Mouse (Mus musculus): ENCODE results near the gene Ate1. TPM values are rescaled to one million over a fixed set of nuclear protein-coding genes. Genes with fewer than 3 reads are reported as not detected.

The Ate1 gene
- polyA plus RNA-seq, 1 experiment = not detected

DNA sequence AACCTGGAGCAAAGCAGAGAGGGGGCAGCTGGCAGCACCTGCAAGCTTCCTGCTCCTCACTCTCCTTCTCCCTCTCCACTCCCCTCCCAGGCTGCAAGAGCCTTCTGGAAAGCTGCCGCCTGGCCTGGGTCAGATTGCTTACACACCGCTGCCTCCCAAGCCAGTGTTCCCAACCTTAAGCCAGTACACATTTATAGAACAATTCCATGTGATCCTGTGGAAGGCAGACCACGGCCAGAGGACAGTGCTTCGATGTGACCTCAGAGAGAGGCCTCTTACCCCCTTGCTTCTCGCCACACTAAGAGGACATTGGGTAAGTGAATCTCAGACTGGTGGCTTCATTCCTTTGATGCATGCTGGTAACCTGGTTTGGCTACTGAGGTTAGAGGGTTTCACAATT is 32.6 kb upstream of the Ate1 start:
- Histone ChIP-seq H3K4me3 (ENCODE audit: insufficient read depth, low read depth, low read length) (no peak overlapping the region), H3K4me1 (ENCODE audit: control insufficient read depth, insufficient read depth, low read length) (peaks cover 3% of the 10 kb centered on the region; the same call in 1 of the 2 replicates), H3K27ac (ENCODE audit: insufficient read depth, low read depth, low read length) (no peak overlapping the region)
- TF ChIP-seq CTCF (IDR thresholded peaks at IDR 0.05; ENCODE audit: insufficient read depth, low read depth, low read length) (no peak), POLR2A (IDR thresholded peaks at IDR 0.05; ENCODE audit: insufficient read depth, low read depth, low read length) (no peak)
- 61% methylated on average over 5 of the region's 5 CpGs for WGBS

GRCm38 (mm10) chr7:130547635-130548175 is 27.5 kb upstream of the Ate1 start:
- TF ChIP-seq CTCF (IDR thresholded peaks at IDR 0.05; ENCODE audit: insufficient read depth, low read depth, low read length) = no peak
- no peak for TF ChIP-seq POLR2A (IDR thresholded peaks at IDR 0.05; ENCODE audit: insufficient read depth, low read depth, low read length)
- peaks cover 4% of the 10 kb centered on the region; the same call in 1 of the 2 replicates for H3K4me1 ChIP-seq (ENCODE audit: control insufficient read depth, insufficient read depth, low read length)
- H3K4me3 ChIP-seq (ENCODE audit: insufficient read depth, low read depth, low read length) = no peak overlapping the region
- no peak overlapping the region for H3K27ac ChIP-seq (ENCODE audit: insufficient read depth, low read depth, low read length)
- WGBS = 86% methylated on average over 12 of the region's 12 CpGs

- under 1% methylated on average over 84 of the region's 84 CpGs for WGBS
- Histone ChIP-seq H3K4me3 (ENCODE audit: insufficient read depth, low read depth, low read length) (peak overlapping the region; percentile 94), H3K4me1 (ENCODE audit: control insufficient read depth, insufficient read depth, low read length) (peaks cover 3% of the 10 kb centered on the region; the same call in 1 of the 2 replicates), H3K27ac (ENCODE audit: insufficient read depth, low read depth, low read length) (peak overlapping the region; percentile 85)
- TF ChIP-seq POLR2A (IDR thresholded peaks at IDR 0.05; ENCODE audit: insufficient read depth, low read depth, low read length) (no peak; the same call in none of the 2 replicates), CTCF (IDR thresholded peaks at IDR 0.05; ENCODE audit: insufficient read depth, low read depth, low read length) (peak; percentile 67)
Measured at GRCm38 (mm10) chr7:130546791-130547484, 26.8 kb upstream of the Ate1 start.

DNA sequence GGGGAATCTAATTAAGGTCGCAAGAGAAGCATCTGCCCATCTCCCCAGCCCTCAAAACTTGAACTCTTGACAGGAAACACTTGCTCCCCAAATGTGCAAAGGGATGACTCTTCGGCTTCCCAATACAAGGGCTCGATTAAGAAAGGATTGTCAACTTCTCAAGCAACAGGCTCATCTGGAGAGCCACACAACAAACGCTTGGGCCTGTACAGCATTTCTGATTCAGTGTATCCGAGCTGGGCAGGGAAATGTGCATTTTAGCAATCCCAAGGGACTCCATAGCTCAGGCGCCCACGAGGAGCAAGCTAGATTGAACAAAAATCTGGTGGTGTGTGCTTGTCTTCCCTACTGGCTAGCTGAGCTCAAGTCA is 26.2 kb upstream of the Ate1 start:
- H3K4me1 ChIP-seq (ENCODE audit: control insufficient read depth, insufficient read depth, low read length) = peaks cover 3% of the 10 kb centered on the region; the same call in 1 of the 2 replicates
- peak overlapping the region; percentile 94 for H3K4me3 ChIP-seq (ENCODE audit: insufficient read depth, low read depth, low read length)
- peak overlapping the region; percentile 85 for H3K27ac ChIP-seq (ENCODE audit: insufficient read depth, low read depth, low read length)
- 2% methylated on average over 7 of the region's 7 CpGs for WGBS
- TF ChIP-seq CTCF (IDR thresholded peaks at IDR 0.05; ENCODE audit: insufficient read depth, low read depth, low read length) (no peak), POLR2A (IDR thresholded peaks at IDR 0.05; ENCODE audit: insufficient read depth, low read depth, low read length) (no peak)

GRCm38 (mm10) chr7:130545893-130546292 is 25.7 kb upstream of the Ate1 start:
- H3K27ac ChIP-seq (ENCODE audit: insufficient read depth, low read depth, low read length) = peak overlapping the region; percentile 85; the same call in 1 of the 2 replicates
- peaks cover 3% of the 10 kb centered on the region; the same call in 1 of the 2 replicates for H3K4me1 ChIP-seq (ENCODE audit: control insufficient read depth, insufficient read depth, low read length)
- WGBS = 29% methylated on average over 3 of the region's 3 CpGs
- TF ChIP-seq CTCF (IDR thresholded peaks at IDR 0.05; ENCODE audit: insufficient read depth, low read depth, low read length) = no peak
- TF ChIP-seq POLR2A (IDR thresholded peaks at IDR 0.05; ENCODE audit: insufficient read depth, low read depth, low read length) = no peak
- no peak overlapping the region for H3K4me3 ChIP-seq (ENCODE audit: insufficient read depth, low read depth, low read length)

DNA sequence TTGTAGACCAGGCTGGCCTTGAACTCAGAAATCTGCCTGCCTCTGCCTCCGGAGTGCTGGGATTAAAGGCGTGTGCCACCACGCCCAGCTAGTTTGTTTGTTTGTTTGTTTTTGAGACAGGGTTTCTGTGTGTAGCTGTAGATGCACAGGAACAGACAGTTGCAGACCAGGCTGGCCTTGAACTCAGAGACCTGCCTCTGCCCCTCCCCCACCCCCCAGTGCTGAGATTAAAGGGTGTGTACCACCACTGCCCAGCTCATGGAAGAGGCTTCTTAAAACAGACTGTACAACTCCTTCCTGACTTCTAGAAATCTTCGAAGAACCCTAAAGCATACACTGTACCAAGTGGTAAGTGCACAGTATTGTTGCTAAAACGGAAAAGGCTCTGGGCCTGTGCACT is 25.2 kb upstream of the Ate1 start:
- Histone ChIP-seq H3K27ac (ENCODE audit: insufficient read depth, low read depth, low read length) (no peak overlapping the region), H3K4me3 (ENCODE audit: insufficient read depth, low read depth, low read length) (no peak overlapping the region), H3K4me1 (ENCODE audit: control insufficient read depth, insufficient read depth, low read length) (peaks cover 3% of the 10 kb centered on the region; the same call in 1 of the 2 replicates)
- TF ChIP-seq POLR2A (IDR thresholded peaks at IDR 0.05; ENCODE audit: insufficient read depth, low read depth, low read length) = no peak
- no peak for TF ChIP-seq CTCF (IDR thresholded peaks at IDR 0.05; ENCODE audit: insufficient read depth, low read depth, low read length)
- WGBS = 85% methylated on average over 5 of the region's 5 CpGs

- WGBS = 97% methylated on average over 4 of the region's 4 CpGs
- peaks cover 3% of the 10 kb centered on the region; the same call in 1 of the 2 replicates for H3K4me1 ChIP-seq (ENCODE audit: control insufficient read depth, insufficient read depth, low read length)
- no peak for TF ChIP-seq POLR2A (IDR thresholded peaks at IDR 0.05; ENCODE audit: insufficient read depth, low read depth, low read length)
- TF ChIP-seq CTCF (IDR thresholded peaks at IDR 0.05; ENCODE audit: insufficient read depth, low read depth, low read length) = no peak
- H3K4me3 ChIP-seq (ENCODE audit: insufficient read depth, low read depth, low read length) = no peak overlapping the region
- no peak overlapping the region for H3K27ac ChIP-seq (ENCODE audit: insufficient read depth, low read depth, low read length)
Measured at GRCm38 (mm10) chr7:130543181-130543580, 23.0 kb upstream of the Ate1 start.

DNA sequence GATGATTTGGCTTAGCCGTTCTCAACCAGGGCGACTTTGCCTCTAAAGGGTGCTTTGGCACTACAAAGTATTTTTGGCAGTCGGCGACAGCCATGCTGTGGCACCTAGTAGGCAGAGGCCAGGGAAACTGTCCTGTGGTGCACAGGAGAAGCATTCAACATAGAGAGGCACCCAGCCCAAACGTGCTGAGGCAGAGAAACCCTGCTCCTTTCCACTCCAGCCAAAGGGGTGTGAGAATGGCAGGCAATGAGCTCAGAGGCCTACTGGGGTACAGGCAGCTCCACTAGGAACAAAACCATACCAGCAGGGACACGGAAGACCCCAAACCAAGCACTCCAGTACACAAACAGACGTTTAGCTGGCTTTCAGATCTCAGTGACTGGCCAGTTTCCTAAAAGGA is 20.0 kb upstream of the Ate1 start:
- Histone ChIP-seq H3K27ac (ENCODE audit: insufficient read depth, low read depth, low read length) (no peak overlapping the region), H3K4me3 (ENCODE audit: insufficient read depth, low read depth, low read length) (no peak overlapping the region), H3K4me1 (ENCODE audit: control insufficient read depth, insufficient read depth, low read length) (no peaks in the 10 kb centered on the region)
- 75% methylated on average over 7 of the region's 7 CpGs for WGBS
- TF ChIP-seq CTCF (IDR thresholded peaks at IDR 0.05; ENCODE audit: insufficient read depth, low read depth, low read length) (no peak), POLR2A (IDR thresholded peaks at IDR 0.05; ENCODE audit: insufficient read depth, low read depth, low read length) (no peak)

DNA sequence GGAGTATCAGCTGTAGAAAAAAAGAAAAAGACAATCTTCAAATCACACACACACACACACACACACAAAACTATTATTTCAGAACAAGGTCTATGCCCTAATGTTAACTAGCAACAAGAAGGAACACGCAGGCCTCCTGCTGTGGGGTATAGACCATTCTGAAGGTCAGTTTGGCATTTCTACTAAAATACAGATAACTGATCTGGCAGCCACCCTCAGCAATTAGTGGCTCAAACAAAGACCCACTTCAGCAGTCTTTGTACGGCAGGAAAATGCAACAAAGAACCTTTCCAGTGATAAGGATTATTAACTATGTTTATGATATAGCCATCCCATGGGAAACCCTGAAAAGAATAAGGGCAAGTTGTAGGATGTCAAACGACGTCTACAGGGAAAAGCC is 16.9 kb upstream of the Ate1 start:
- WGBS = 73% methylated on average over 4 of the region's 4 CpGs
- TF ChIP-seq CTCF (IDR thresholded peaks at IDR 0.05; ENCODE audit: insufficient read depth, low read depth, low read length) = no peak
- H3K4me3 ChIP-seq (ENCODE audit: insufficient read depth, low read depth, low read length) = no peak overlapping the region
- peaks cover 3% of the 10 kb centered on the region; the same call in 1 of the 2 replicates for H3K4me1 ChIP-seq (ENCODE audit: control insufficient read depth, insufficient read depth, low read length)
- H3K27ac ChIP-seq (ENCODE audit: insufficient read depth, low read depth, low read length) = no peak overlapping the region
